26 mouse cellular contexts compared by ENCODE assay signal in the genomic region with DNA sequence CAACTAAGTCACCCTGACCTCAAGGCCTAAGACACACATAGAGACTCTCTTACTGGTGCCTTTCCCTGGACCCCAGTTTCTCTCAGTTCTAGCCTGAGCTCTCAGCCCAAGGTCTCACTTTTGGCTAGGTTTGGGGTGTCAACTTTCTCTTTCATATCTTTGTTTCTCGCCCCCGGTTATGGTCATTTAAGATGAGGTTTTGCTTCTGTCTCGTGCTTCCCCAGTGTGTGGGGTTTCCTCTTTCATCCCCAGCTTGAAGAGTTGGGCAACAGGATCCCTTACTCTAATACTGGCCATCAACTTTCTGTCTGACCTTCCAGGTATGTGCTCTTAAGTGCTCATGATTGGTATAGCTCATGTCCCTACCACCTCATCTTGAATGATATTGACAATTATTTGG.
A peak's percentile ranks its signal among the peaks of the same experiment; 100 is the strongest.
DNase-seq lines count a peak whose midpoint lies in the region; ATAC-seq lines count a peak whose summit lies in the region.
"Had no signal": no experiment of that assay in that cellular context is flagged by ENCODE, and none has a peak within 500 bp of the region (broad histone marks: within the 10 kb centered on the region; RNA-seq: fewer than 3 reads in every experiment).

No protein-coding gene starts in this region.

- H3K4me1 ChIP-seq in heart, embryonic 10.5 days = no peaks in the 10 kb centered on the region
- H3K4me1 ChIP-seq in heart, embryonic 11.5 days (ENCODE audit: control insufficient read depth, insufficient read depth, low read length) = no peaks in the 10 kb centered on the region
- no peaks in the 10 kb centered on the region for H3K4me1 ChIP-seq in midbrain, embryonic 10.5 days
- H3K4me1 ChIP-seq in forebrain, embryonic 14.5 days (ENCODE audit: control insufficient read depth, insufficient read depth, low read length) = no peaks in the 10 kb centered on the region
- H3K4me1 ChIP-seq: embryonic facial prominence, embryonic 15.5 days; forebrain, embryonic 10.5 days; forebrain, embryonic 12.5 days; forebrain, embryonic 15.5 days had no signal

- no peak overlapping the region for H3K4me2 ChIP-seq in heart, embryonic 11.5 days
- no peak overlapping the region for H3K4me2 ChIP-seq in forebrain, embryonic 14.5 days (ENCODE audit: low read length)
- H3K4me2 ChIP-seq: embryonic facial prominence, embryonic 13.5 days; embryonic facial prominence, embryonic 15.5 days; forebrain, embryonic 12.5 days; forebrain, embryonic 15.5 days had no signal

- no peak overlapping the region for H3K27ac ChIP-seq in heart, embryonic 10.5 days
- H3K27ac ChIP-seq in heart, embryonic 11.5 days (ENCODE audit: low read depth, low read length) = no peak overlapping the region
- no peak overlapping the region for H3K27ac ChIP-seq in midbrain, embryonic 10.5 days (replicated peaks)
- no peak overlapping the region for H3K27ac ChIP-seq in forebrain, embryonic 14.5 days (ENCODE audit: low read depth, low read length)
- H3K27ac ChIP-seq: embryonic facial prominence, embryonic 13.5 days; embryonic facial prominence, embryonic 15.5 days; forebrain, embryonic 10.5 days; forebrain, embryonic 12.5 days; forebrain, embryonic 15.5 days had no signal

- ATAC-seq in heart, embryonic 11.5 days (replicated peaks; ENCODE audit: insufficient number of reproducible peaks, low FRiP score, low TSS enrichment) = no peak
- ATAC-seq in common myeloid progenitor, adult 5-6 weeks (replicated peaks; ENCODE audit: low read depth, poor library complexity, severe bottlenecking) = peak; percentile 42; the same call in 1 of the 2 replicates
- peak; percentile 61 for ATAC-seq in megakaryocyte, adult 5-6 weeks (ENCODE audit: poor library complexity, severe bottlenecking)
- no peak for ATAC-seq in forebrain, embryonic 14.5 days
- ATAC-seq: activated CD4-positive, CD25-positive, alpha-beta regulatory T cell, adult 4 months; forebrain, embryonic 15.5 days; forebrain, postnatal 0 days; Patski had no signal

- no peak overlapping the region for H3K4me3 ChIP-seq in heart, embryonic 10.5 days
- H3K4me3 ChIP-seq in heart, embryonic 11.5 days (ENCODE audit: low read depth, low read length) = no peak overlapping the region
- H3K4me3 ChIP-seq in midbrain, embryonic 10.5 days = no peak overlapping the region
- no peak overlapping the region for H3K4me3 ChIP-seq in forebrain, embryonic 14.5 days (ENCODE audit: low read depth, low read length)
- H3K4me3 ChIP-seq: embryonic facial prominence, embryonic 13.5 days; embryonic facial prominence, embryonic 15.5 days; erythroblast, embryonic 14.5 days; forebrain, embryonic 10.5 days; forebrain, embryonic 12.5 days; forebrain, embryonic 15.5 days had no signal

- no peak overlapping the region for H3K9ac ChIP-seq in heart, embryonic 11.5 days (ENCODE audit: low read depth, low read length)
- no peak overlapping the region for H3K9ac ChIP-seq in forebrain, embryonic 14.5 days (ENCODE audit: low read length)
- H3K9ac ChIP-seq: embryonic facial prominence, embryonic 13.5 days; embryonic facial prominence, embryonic 15.5 days; forebrain, embryonic 12.5 days; forebrain, embryonic 15.5 days; forebrain, postnatal 0 days had no signal

- 83% methylated on average over 3 of the region's 3 CpGs for WGBS in heart, embryonic 10.5 days
- 87% methylated on average over 3 of the region's 3 CpGs for WGBS in heart, embryonic 11.5 days (ENCODE audit: insufficient replicate concordance)
- 88% methylated on average over 3 of the region's 3 CpGs for WGBS in midbrain, embryonic 10.5 days
- 89% methylated on average over 3 of the region's 3 CpGs for WGBS in forebrain, embryonic 14.5 days

- H3K27me3 ChIP-seq in heart, embryonic 10.5 days (ENCODE audit: insufficient read depth, poor library complexity, severe bottlenecking) = no peaks in the 10 kb centered on the region
- H3K27me3 ChIP-seq in heart, embryonic 11.5 days (ENCODE audit: control insufficient read depth, insufficient read depth, low read length) = no peaks in the 10 kb centered on the region
- H3K27me3 ChIP-seq in midbrain, embryonic 10.5 days (ENCODE audit: low read depth, poor library complexity, severe bottlenecking) = no peaks in the 10 kb centered on the region
- no peaks in the 10 kb centered on the region for H3K27me3 ChIP-seq in forebrain, embryonic 14.5 days (replicated peaks; ENCODE audit: control insufficient read depth, insufficient read depth, low read length)
- H3K27me3 ChIP-seq: embryonic facial prominence, embryonic 13.5 days; embryonic facial prominence, embryonic 15.5 days; forebrain, embryonic 12.5 days; forebrain, embryonic 15.5 days; Patski had no signal

- no peaks in the 10 kb centered on the region for H3K9me3 ChIP-seq in heart, embryonic 10.5 days
- H3K9me3 ChIP-seq in heart, embryonic 11.5 days (replicated peaks; ENCODE audit: control insufficient read depth, low read length) = no peaks in the 10 kb centered on the region
- no peaks in the 10 kb centered on the region for H3K9me3 ChIP-seq in midbrain, embryonic 10.5 days (replicated peaks)
- H3K9me3 ChIP-seq in forebrain, embryonic 14.5 days (replicated peaks; ENCODE audit: control insufficient read depth, low read length) = no peaks in the 10 kb centered on the region
- H3K9me3 ChIP-seq: embryonic facial prominence, embryonic 13.5 days; embryonic facial prominence, embryonic 15.5 days; forebrain, embryonic 10.5 days; forebrain, embryonic 12.5 days; forebrain, embryonic 15.5 days; G1E had no signal

- DNase-seq in heart, embryonic 10.5 days (ENCODE audit: low spot score) = peak; percentile 53
- DNase-seq in A20 (ENCODE audit: low read depth, low spot score) = peak; percentile 29
- DNase-seq in cerebellum, adult 9-10 months = no peak
- no peak for DNase-seq in midbrain, embryonic 10.5 days (ENCODE audit: low spot score)
- no peak for DNase-seq in forebrain, embryonic 14.5 days (ENCODE audit: low spot score)
- DNase-seq: adrenal gland, postnatal 10 days; adrenal gland, postnatal 25 days; cerebellum, adult 11 months; cerebellum, adult 18-20 months; cerebellum, adult 8-10 months; cerebellum, postnatal 10 days; cerebellum, postnatal 25 days; embryo, embryonic 11 days; forebrain, postnatal 0 days had no signal

- H3K36me3 ChIP-seq in heart, embryonic 10.5 days = no peaks in the 10 kb centered on the region
- H3K36me3 ChIP-seq in heart, embryonic 11.5 days (ENCODE audit: control insufficient read depth, insufficient read depth, low read length) = no peaks in the 10 kb centered on the region
- no peaks in the 10 kb centered on the region for H3K36me3 ChIP-seq in midbrain, embryonic 10.5 days
- no peaks in the 10 kb centered on the region for H3K36me3 ChIP-seq in forebrain, embryonic 14.5 days (ENCODE audit: control insufficient read depth, insufficient read depth, low read length)
- H3K36me3 ChIP-seq: embryonic facial prominence, embryonic 13.5 days; embryonic facial prominence, embryonic 15.5 days; forebrain, embryonic 10.5 days; forebrain, embryonic 12.5 days; forebrain, embryonic 15.5 days; G1E had no signal

Comparison
In these comparisons a context has a peak if more than half of its experiments do, and no peak if none do; other contexts are left out.
1. DNase-seq: peak in heart, embryonic 10.5 days (single experiment) and A20 (single experiment); none in cerebellum, adult 9-10 months (single experiment), midbrain, embryonic 10.5 days (single experiment) and forebrain, embryonic 14.5 days (single experiment).
2. ATAC-seq: peak in common myeloid progenitor, adult 5-6 weeks (single experiment) and megakaryocyte, adult 5-6 weeks (single experiment); none in heart, embryonic 11.5 days (single experiment) and forebrain, embryonic 14.5 days (single experiment).